Mouse (Mus musculus) olfactory bulb, adult 2 months (tissue): ENCODE results near the gene Tgfb2.

Experiments used
- CTCF ChIP-seq: fragments of 200-500 bp; IDR thresholded peaks from 2 replicates; pipeline ENCODE4 v1.5.1; 2012; ENCODE audit warnings: low read depth, mild to moderate bottlenecking, low read length, moderate library complexity; ENCODE audit not compliant: insufficient read depth
- POLR2A ChIP-seq: fragments of 200-500 bp; IDR thresholded peaks from 2 replicates; pipeline ENCODE4 v1.6.1; 2012; ENCODE audit warnings: mild to moderate bottlenecking, low read depth, low read length, moderate library complexity; ENCODE audit not compliant: insufficient read depth

- TF ChIP-seq CTCF (no peak), POLR2A (no peak)
These were observed 13.4 kb downstream of the Tgfb2 start for GRCm38 (mm10) chr1:186692370-186692769.
